Mouse (Mus musculus): ENCODE measurements around the gene Ptch2.

Ptch2 gene

DNA sequence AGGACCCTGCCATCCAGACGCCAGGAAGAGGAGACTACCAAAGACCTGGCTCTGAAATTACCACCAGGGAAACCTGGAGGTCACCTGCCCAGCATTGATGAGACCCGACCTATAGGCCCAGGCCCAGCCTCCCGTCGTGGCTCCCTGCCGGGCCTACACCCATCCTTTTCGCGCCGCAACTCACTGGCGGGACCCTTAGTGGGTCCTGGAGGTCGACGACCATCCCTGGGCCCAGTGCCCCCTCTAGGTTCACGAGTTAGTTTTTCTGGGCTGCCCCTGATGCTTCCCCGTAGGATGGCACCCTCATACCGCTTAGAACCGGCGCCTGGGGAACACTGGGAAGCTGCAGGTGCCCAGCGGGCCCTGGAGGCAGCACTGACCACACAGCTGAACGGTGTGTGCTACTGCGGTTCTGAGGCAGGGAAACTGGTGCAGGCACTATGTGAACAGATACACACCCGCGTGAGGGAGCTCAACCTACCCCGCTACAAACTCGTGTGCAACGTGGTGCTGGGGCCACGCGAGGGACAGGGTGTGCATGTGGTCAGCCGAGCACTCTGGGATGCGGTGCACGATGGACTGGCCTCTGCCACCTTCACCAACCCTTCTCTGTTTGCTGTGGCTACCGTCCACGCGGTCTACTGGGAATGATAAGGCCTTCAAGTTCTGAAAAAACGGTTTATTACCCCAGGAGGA is 32.3 kb downstream of the Ptch2 start:
- DNase-seq (ENCODE audit: low spot score) = no peak

GRCm38 (mm10) chr4:117130790-117131189 is 34.9 kb downstream of the Ptch2 start:
- DNase-seq (ENCODE audit: low spot score) = no peak

DNA sequence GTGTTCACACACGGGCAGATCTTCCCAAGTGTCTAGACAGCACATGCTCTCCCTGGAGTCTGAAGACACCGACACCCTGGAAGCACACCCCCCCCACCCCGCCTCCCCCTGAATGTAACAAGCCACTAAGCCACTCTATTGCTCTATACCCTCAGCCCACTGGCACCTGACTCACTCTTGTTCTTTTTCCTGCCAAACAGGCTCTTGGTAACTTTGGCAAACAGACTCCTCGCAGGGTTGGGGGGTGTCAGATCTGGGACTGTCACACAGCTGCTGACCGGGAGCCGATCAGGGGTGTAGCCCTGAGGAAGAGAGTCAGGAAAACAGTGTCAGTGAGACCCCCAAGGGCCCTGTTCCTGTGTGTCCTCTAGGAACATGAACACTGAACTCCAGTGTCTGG is 35.3 kb downstream of the Ptch2 start:
- no peak for DNase-seq (ENCODE audit: low spot score)

DNA sequence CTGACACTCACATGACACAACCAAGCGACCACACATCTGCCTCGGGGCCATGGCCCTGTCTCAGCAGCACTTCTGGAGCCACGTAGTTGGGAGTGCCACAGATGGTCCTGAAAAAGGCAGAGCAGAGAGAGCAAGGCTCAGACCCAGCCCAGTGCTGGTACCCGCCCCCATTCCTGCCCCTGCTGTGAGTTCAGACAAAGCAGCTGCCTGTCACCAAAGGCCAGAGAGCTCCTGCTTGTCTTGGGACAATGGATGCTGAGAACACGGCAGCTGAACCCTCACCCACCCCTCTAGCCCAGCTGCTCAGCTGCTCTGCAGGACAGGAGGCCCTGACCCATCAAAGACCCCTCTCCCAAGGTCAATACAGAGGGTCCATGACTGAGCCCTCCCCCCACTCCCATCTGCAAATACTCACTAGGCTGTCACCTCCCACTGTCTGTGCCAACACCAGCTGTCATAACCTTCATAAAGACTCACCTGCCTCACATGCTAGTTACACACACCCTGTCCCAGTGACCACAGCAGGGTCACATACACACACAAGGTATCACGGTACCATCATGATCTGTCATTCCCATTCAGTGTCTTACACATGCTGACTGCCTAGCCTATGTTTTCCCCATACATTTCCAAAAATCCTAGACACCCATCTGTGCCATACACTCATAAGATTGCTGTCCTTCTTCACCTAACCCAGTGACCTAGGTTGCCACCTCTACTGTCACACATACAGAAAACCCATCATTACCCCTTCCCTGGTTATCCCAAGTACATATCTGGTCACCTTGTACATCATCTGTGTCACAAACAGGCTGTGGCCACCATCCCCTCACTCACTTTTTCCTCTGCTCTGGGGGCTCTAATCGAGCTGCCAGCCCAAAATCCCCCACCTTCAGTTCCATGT is 36.3 kb downstream of the Ptch2 start:
- peak; percentile 87 for DNase-seq (ENCODE audit: low spot score)

GRCm38 (mm10) chr4:117132794-117133143 is 36.9 kb downstream of the Ptch2 start:
- no peak for DNase-seq (ENCODE audit: low spot score)

GRCm38 (mm10) chr4:117133366-117133796 is 37.5 kb downstream of the Ptch2 start:
- peak; percentile 43 for DNase-seq (ENCODE audit: low spot score)

GRCm38 (mm10) chr4:117133817-117134600 is 38.1 kb downstream of the Ptch2 start, which contains the start of gene Plk3:
Plk3 (minus strand) TSS chr4:117133963.
- peak; percentile 99 for DNase-seq (ENCODE audit: low spot score)

DNA sequence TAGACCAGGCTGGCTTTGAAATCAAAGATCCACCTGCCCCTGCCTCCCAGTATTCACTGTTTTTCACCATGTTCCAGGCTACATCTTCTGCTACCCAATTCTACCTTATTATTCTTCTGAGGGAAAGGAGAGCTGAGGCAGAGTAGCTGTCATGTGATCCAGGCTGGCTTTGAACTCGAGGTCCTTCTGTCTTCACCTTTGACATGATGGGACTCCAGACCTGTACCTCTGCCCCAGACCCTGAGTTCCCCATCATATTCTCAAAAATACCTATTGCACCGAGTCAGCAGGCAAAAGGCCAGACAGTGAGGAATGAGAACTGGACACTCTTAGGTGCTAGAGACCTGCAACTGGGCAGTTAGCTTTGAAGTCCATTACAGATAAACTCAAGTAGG is 38.7 kb downstream of the Ptch2 start:
- DNase-seq (ENCODE audit: low spot score) = no peak

DNA sequence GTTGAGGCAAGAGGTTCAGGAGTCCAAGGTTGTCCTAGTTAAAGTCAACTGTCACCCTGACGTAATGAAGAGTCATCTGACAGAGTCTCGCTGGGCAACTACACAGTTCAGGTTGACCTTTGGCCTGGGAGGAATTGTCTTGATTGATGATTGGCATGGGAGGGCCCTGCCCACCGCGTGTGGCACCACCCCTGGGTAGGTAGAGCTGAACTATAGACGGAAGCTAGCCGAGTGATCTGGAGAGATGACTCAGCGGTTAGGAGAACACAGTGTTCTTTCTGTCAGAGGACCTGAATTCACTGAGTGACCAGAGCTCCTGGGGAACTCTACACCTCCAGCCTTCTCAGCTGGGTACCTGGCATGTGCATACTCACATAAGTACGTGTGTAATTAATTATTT is 40.2 kb downstream of the Ptch2 start:
- no peak for DNase-seq (ENCODE audit: low spot score)

DNA sequence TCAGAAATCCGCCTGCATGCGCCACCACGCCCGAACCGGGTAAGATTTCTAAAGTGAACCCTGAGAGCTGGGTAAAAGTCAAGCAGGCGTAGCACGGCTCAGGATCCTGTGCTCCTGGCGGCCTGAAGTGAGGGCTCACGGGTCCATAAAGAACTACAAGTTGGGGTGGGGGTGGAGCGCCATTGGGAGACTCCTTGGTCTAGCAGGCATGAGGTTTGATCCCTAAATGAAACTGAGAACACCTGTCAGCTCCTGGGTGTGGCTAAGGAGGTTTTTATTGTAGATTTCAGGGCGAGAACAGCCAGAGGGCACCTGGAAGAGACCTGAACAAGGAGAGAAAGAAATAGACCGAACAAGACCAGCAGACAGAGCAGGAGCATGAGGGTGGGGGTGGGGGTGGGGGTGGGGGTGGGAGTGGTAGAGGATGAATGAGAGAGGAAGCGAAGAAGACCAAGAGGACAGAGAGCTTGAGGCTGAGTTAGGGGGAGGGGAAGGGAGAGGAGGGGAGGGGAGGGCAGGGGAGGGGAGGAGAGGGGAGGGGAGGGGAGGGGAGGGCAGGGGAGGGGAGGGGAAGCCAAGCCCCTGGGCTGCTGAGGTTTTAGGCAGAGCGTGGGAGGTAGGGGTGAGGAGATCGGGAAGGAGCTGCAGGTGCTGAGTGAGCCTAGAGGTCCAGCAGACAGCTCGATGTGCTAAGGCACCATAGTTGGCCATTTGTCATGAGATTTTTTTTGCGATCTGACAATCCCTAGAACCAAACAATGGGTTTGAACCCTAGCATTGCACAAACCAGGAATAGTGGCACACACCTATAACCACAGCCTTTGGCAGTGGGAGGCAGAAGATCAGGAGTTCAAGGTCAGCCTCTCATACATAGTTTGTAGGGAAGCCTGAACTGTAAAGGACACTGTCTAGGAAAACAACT is 42.7 kb downstream of the Ptch2 start:
- no peak for DNase-seq (ENCODE audit: low spot score)

- peak; percentile 76 for DNase-seq (ENCODE audit: low spot score)
Measured at GRCm38 (mm10) chr4:117139217-117139612, 43.3 kb downstream of the Ptch2 start.

DNA sequence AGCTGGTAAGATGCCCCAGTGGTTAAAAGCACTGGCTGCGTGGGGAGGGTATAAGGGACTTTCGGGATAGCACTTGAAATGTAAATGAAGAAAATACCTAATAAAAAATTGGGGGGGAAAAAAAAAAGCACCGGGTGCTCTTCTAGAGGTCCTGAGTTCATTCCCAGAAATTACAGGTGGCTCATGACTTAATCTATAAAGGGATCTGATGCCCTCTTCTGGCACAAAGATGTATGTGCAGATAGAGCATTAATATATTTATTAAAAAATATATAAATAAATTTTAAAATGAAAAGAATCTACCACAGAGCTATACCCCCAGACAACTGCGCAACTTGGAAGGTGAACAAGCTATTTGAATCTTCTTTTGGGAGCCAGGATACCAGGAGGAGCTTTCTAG is 44.7 kb downstream of the Ptch2 start:
- peak; percentile 40 for DNase-seq (ENCODE audit: low spot score)

DNA sequence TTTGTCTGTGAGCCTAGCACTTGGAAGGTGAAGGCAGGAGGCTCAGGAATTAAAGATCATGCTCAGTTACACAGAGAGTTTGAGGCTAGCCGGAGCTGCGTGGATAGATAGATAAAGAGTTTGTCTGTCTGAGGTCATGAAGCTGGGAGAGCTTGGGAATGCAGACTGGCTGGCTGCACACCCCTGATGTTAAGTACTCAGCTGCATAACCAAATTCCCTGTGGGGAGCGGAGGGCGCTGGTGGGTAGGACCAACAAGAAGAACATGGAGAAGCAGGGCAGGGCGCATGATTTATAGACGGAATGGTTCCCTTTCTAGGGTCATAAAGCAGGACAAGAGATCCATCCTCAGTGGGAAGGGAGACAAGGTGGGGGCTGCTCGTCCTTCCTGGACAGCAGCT is 47.1 kb downstream of the Ptch2 start:
- DNase-seq (ENCODE audit: low spot score) = no peak

- no peak for DNase-seq (ENCODE audit: low spot score)
Measured at GRCm38 (mm10) chr4:117145248-117145647, 49.4 kb downstream of the Ptch2 start.

GRCm38 (mm10) chr4:117146176-117146575 is 50.3 kb downstream of the Ptch2 start:
- DNase-seq (ENCODE audit: low spot score) = peak; percentile 92

GRCm38 (mm10) chr4:117148047-117148713 is 52.3 kb downstream of the Ptch2 start:
- DNase-seq (ENCODE audit: low spot score) = no peak

GRCm38 (mm10) chr4:117148815-117149214 is 52.9 kb downstream of the Ptch2 start:
- DNase-seq (ENCODE audit: low spot score) = no peak

DNA sequence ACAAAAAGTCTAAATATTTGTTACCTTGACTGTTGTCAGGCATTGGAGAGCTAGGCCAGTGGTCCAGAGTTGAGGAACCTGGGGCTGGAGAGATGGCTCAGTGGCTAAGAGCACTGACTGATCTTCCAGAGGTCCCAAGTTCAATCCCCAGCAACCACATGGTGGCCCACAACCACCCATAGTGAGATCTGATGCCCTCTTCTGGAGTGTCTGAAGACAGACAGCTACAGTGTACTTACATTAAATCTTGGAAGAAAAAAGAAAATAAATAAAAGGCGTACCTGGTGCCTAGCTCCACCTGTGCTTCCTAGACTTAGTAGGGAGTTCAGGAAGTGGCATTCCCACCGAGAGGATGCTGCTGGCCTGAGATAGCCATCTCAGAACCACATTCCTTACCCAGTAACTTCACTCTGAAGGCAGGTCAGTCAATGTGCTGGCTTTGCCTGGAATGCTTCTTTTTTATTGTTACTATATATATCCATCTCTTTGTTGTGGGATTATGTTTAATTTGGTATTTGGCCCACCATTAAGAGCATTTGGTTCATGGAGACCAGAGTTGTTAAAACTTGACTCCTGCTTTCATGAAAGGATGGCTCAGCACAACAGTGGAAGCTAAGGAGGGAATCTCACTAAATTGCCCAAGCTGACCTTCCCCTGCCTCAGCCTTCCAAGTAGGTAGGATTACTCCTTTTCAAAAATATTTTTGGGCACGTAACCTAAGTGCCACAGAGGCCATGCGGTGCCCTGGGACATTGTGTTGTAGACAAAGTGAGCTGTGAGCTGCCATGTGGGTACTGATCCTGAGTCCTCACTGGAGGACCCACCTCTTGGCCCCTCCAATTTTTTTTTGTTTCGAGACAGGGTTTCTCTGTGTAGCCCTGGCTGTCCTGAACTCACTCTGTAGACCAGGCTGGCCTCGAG is 53.7 kb downstream of the Ptch2 start:
- DNase-seq (ENCODE audit: low spot score) = no peak

- DNase-seq (ENCODE audit: low spot score) = no peak
Measured at GRCm38 (mm10) chr4:117150212-117150733, 54.4 kb downstream of the Ptch2 start.
